Mouse (Mus musculus): Measurements from ENCODE around the gene Olfr527. TPM values are rescaled to one million over a fixed set of nuclear protein-coding genes. Genes with fewer than 3 reads are reported as not detected.

The Olfr527 gene
- polyA plus RNA-seq, 1 experiment from 2014 or later = not detected

Other genes with a start within 250 kb of the Olfr527 start
- gene Prap1, start 240.6 kb upstream of the Olfr527 start, polyA plus RNA-seq (2016; fragmentation: Nextera tagmentation; extraction: Ambion mirVana) = not detected in 2 replicates
- gene Fuom, start 231.6 kb upstream of the Olfr527 start, polyA plus RNA-seq (2016; fragmentation: Nextera tagmentation; extraction: Ambion mirVana) = 41.0 and 59.9 TPM in 2 replicates
- 20.1 and 20.2 TPM in 2 replicates for gene Paox, start 218.2 kb upstream of the Olfr527 start, polyA plus RNA-seq (2016; fragmentation: Nextera tagmentation; extraction: Ambion mirVana)
- 171 and 175 TPM in 2 replicates for gene Echs1, start 217.5 kb upstream of the Olfr527 start, polyA plus RNA-seq (2016; fragmentation: Nextera tagmentation; extraction: Ambion mirVana)
- 29.3 and 35.7 TPM in 2 replicates for gene Mtg1, start 196.5 kb upstream of the Olfr527 start, polyA plus RNA-seq (2016; fragmentation: Nextera tagmentation; extraction: Ambion mirVana)
- gene Sprn, start 179.1 kb upstream of the Olfr527 start, polyA plus RNA-seq (2016; fragmentation: Nextera tagmentation; extraction: Ambion mirVana) = 0.10 TPM in 1 of 2 replicates, not detected in the other
- not detected in 2 replicates for gene Olfr522, start 169.3 kb upstream of the Olfr527 start, polyA plus RNA-seq (2016; fragmentation: Nextera tagmentation; extraction: Ambion mirVana)
- gene Olfr523, start 160.8 kb upstream of the Olfr527 start, polyA plus RNA-seq (2016; fragmentation: Nextera tagmentation; extraction: Ambion mirVana) = not detected in 2 replicates
- not detected in 2 replicates for gene Olfr524, start 128.1 kb upstream of the Olfr527 start, polyA plus RNA-seq (2016; fragmentation: Nextera tagmentation; extraction: Ambion mirVana)
- not detected in 2 replicates for gene Cd163l1, start 115.8 kb upstream of the Olfr527 start, polyA plus RNA-seq (2016; fragmentation: Nextera tagmentation; extraction: Ambion mirVana)
- gene 5830411N06Rik, start 86.7 kb upstream of the Olfr527 start, polyA plus RNA-seq (2016; fragmentation: Nextera tagmentation; extraction: Ambion mirVana) = not detected in 2 replicates
- not detected in 2 replicates for gene Olfr525, start 13.2 kb upstream of the Olfr527 start, polyA plus RNA-seq (2016; fragmentation: Nextera tagmentation; extraction: Ambion mirVana)
- gene Olfr60, start 27.7 kb downstream of the Olfr527 start, polyA plus RNA-seq (2016; fragmentation: Nextera tagmentation; extraction: Ambion mirVana) = not detected in 2 replicates
- gene Olfr530, start 42.3 kb downstream of the Olfr527 start, polyA plus RNA-seq (2016; fragmentation: Nextera tagmentation; extraction: Ambion mirVana) = not detected in 2 replicates
- not detected in 2 replicates for gene Olfr531, start 68.9 kb downstream of the Olfr527 start, polyA plus RNA-seq (2016; fragmentation: Nextera tagmentation; extraction: Ambion mirVana)
- gene Olfr532, start 87.6 kb downstream of the Olfr527 start, polyA plus RNA-seq (2016; fragmentation: Nextera tagmentation; extraction: Ambion mirVana) = not detected in 2 replicates
- not detected in 2 replicates for gene Olfr533, start 129.4 kb downstream of the Olfr527 start, polyA plus RNA-seq (2016; fragmentation: Nextera tagmentation; extraction: Ambion mirVana)
- not detected in 2 replicates for gene Olfr535, start 150.2 kb downstream of the Olfr527 start, polyA plus RNA-seq (2016; fragmentation: Nextera tagmentation; extraction: Ambion mirVana)
- gene Olfr536, start 173.4 kb downstream of the Olfr527 start, polyA plus RNA-seq (2016; fragmentation: Nextera tagmentation; extraction: Ambion mirVana) = not detected in 2 replicates
- gene Olfr538, start 233.9 kb downstream of the Olfr527 start, polyA plus RNA-seq (2016; fragmentation: Nextera tagmentation; extraction: Ambion mirVana) = not detected in 2 replicates

Measured in heart, embryonic 10.5 days (tissue).